Mouse (Mus musculus) cerebellum, postnatal 10 days (tissue): Measurements from ENCODE around the gene Atf1.
"Not testable (repeated sequence)": the region's sequence is repeated elsewhere in the genome, so short reads cannot be mapped to it uniquely, and the experiment has no call there.

ENCODE experiments used
- DNase-seq, 2 experiments: peaks; one replicate each; pipeline ENCODE4 v3.0.0; 2021; ENCODE audit warnings: mixed read lengths in 2 of 2

Atf1 gene

DNA sequence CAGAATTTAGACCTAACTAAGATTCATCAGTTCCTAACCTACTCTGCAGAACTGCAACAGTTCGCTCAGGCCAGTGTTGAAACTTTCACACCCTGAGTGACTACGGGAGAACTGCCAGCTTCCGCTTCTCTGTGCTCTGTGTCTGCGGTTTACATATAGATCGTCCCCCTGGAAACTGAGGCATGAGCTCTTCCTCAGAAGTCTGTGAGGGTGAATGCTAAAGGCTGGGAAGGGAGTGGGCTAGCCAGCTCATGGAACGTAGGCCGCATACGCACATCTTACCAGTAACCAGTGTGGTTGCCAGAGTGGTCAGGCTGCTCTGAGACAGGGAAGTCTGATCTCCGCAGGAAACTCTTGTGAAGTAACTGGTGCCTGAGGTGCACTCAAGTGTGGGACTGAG is 11.4 kb upstream of the Atf1 start:
- DNase-seq = peak in 1 of 2 experiments; percentile 20

DNA sequence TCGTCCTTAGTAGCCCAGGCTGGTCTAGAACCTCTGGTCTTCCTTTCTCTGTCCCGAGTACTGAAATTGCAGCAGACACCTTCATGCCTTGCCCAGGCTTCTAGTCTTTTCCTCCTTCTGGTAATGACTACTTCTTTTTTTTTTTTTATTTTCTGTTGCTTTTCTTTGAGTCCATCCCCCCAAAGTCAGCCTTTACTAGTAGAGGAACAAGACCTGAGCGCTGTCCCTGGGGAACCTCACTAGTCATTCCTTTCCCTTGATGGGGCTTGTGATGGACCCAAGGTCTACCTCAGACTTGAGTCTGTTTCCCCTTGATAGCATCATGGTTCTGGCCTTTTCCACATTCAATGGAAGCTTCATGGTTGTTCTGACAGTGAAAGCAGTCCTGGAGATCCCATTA is 9.6 kb upstream of the Atf1 start:
- no peak for DNase-seq

DNA sequence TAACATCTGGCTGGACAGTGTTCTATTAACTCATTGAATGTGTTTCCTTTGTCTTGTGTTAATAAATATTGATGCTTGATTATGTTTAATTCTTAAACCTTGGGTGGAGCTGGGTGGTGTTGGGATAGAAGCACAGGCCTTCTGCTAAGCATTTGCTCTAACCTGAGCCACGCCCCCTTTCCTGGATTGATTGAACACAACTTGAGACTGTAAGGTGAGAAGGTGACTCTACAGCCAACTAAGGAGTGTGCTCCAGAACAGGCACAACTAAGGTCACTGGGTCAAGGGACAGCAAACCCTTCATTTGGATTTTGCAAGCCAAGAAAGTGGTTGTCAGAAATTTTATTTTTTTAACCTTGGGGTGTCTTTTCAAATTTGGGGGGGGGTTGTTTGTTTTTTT is 8.2 kb upstream of the Atf1 start:
- DNase-seq = no peak

DNA sequence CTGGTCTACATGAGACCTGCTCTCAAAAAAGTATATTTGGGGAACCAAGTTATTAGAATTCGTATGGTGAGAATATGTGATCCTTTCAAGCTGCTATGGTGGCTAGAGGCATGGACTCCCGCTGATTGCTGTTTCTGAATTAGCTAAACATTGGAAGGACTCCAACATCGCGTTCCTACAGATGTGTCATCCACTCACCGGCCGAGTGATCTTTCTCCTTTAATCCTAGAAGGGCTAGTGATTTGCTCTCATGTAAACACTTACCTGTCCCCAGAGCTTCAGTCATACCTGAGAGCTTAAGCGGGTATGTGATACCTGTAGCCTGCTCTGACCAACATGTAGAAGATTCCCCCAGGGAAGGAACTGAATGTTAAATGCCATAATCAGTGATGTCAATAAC is 6.7 kb upstream of the Atf1 start:
- no peak for DNase-seq

DNA sequence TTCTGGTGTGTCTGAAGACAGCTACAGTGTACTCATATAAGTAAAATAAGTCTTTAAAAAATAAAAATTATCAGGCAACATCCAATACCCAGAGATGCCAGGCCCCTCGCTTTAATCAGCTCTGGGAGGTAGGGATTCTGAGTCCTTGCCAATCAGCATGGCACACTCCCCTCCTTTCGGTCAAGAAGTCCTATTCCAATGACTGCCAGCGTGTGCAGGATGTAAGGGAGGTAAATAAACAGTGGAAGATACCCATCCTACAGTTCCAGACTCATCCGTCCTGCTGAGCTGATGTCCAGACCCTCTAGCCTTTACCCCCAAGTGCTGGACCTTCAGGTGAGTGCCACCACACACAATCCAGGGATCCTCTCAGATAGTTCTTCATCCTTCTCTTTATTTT is 2.2 kb upstream of the Atf1 start:
- peak; percentile 67 for DNase-seq

DNA sequence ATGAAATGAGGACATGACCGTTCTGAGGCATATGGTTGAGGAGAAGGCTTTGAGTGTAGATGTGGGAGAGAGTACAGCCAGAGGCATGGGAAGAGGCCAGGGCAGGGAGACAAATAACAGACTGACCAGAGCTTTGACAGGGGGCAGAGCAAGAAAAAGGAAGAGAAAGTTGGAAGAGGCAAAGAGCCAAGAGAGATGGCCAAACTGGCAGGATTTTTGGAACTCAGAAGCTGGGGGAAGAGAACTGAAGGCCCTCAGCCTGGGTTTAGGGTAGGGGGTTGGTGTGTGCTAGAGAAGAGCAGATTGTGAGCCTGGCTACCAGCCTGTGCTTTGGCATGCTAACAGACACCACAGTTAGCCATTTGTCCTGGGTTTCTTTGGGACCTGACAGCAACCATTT is 1.7 kb upstream of the Atf1 start:
- DNase-seq = peak; percentile 91 to 93

DNA sequence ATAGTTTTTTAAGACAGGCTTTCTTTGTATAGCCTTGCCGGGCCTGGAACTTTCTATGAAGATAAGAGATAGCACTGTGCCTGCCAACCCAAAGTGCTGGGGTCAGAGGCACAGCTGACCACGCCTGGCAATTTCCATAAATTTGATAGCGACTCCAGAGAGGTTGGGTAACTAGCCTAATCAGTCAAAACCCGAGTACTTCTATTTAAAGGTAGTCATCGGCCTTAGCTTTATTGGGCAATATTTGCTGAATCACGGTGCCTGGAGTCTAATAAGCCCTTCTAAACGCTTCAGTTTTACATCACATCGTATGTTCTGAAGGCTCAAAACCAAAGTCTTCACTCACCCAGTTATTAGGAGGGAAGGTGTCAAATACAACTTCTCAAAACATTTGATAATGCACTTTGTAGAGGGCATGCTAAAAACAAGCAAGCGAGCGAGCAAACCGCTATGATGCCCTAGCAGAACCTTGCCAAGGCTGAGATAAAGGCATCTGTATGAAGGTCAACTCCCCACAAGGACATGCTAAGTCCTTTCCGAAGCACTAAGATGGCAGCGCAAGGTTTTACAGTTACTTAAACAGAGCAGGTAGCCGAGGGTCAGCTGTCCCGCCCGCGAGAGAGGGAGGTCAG is 472 bp upstream of the Atf1 start:
- no peak for DNase-seq

DNA sequence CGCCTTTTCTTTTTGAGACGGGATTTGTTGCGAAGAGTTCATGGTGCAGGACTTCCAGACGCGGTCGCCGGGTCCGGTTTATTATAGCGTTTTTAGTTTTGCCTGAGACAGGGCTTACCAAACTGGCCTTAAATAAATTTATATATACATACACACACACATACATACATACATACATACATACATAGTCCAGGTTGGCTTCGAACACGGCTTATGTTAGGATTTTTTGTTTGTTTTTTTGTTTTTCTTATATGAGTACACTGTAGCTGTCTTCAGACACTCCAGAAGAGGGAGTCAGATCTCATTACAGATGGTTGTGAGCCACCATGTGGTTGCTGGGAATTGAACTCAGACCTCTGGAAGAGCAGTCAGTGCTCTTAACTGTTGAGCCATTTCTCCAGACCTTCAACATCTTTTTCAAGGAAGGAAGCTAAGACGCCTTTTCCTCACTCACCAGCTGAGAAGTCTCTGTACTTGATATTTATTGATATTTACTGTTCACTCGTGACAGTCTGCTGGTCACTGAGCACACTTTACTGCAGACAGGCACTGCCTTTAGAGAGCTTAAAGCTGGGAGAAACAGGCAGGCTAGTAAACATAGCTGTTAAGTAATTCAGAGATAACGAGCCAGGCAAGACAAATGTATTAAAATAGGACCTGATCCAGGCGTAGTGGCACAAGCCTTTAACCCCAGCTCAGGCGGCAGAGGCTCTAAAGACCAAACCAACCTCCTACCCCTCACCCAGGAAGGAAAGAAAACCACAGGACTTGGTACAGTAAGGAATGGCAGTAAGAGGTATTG is 1.1 kb downstream of the Atf1 start:
- no peak for DNase-seq

DNA sequence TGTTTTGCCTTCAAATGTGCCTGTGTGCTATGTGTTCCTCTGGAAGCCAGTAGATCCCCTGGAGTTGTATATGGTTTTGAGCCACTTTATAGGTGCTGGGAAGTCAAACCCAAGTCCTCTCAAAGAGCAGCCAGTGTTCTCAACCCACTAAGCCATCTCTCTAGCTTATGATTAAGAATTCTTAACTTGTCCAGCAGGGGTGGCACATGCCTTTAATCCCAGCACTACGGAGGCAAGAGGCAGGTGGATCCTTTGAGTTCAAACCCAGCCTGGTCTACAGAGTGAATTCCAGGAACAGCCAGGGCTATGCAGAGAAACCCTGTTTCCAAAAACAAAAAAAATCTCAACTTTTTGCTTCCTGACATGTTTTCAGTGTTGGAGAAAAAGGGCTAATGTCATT is 3.0 kb downstream of the Atf1 start:
- DNase-seq = no peak

DNA sequence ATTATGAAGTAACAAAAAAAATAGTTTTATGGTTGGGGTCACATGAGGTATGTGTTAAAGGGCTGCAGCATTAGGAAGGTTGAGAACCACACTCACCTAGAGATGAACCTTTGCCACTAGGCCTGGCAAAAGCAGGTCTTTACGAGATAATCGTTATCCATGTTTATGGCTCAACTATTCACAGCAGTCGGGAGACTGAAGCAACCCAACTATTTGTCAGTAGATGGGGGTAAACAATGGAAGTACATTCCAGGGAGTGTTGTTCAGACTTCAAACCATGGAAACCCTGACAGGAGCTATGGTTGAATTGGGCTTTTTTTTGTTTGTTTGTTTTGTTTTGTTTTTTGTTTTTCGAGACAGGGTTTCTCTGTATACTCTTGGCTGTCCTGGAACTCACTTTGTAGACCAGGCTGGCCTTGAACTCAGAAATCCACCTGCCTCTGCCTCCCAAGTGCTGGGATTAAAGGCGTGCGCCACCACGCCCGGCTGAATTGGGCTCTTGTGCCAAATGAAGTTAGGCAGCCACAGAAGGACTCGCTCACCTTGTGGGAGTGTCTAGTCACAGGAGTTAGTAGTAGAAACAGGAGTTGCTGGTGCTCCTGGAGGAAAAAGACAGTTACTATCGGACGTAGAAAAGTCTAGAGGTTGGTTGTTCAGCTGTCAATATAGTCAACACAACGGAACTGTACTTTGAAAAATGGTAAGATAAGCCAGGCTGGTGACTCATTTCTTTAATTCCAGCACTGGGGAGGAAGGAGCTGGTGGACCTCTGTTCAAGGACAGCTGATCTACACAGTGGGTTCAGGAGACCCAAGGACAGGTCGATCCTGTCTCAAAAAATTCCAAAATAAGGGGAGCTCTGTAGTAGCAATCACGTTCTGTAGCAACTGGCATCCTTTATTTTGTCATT is 4.3 kb downstream of the Atf1 start:
- no peak for DNase-seq

DNA sequence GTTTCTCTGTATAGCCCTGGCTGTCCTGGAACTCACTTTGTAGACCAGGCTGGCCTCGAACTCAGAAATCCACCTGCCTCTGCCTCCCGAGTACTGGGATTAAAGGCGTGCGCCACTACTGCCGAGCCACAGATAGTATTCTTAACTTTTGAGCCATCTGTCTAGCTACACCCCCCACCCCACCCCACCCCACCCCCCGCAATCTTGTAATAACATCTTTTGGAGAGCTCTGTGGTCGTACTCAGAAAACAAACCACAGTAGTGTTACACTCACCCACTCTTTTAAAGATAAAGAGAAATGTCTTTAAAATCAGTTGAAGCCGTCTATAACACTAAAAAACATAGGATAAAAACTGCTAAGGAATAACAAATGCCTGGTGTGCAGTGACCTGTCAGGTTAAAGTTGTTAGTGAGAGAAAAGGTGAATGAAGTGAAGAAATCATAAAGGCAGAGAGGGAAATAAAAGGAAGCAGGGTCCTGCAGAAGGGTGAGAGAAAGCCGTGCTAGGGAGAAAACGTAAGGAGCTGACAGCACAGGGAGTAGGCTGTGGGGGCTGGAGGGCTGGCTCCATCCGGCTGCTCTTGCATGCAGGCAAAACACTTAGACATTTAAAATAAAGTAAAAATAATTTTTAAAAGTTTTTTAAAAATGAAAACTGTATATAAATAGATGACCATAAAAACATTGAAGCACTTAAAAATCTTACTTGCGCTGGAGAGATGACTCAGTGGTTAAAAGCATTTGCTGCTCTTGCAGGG is 7.8 kb downstream of the Atf1 start:
- DNase-seq = no peak

DNA sequence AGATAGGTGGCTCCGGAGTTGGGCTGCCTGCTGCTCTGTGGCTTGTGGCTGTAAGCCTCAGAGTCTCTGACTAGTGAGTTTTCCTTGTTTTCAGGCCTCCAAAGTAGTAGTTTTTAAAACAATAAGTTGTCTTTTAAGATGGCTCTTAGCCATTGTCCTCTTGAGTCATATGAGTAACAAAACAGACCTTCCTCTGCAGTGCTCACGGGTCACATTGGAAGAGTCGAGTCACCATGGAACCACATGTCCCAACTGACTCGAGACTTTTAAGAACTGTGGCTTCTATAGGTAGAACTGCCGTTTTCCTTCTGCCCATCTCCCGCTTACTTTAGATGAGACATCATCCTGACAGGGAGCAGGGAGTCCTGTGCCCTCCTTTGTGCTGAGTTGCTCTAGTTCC is 9.3 kb downstream of the Atf1 start:
- no peak for DNase-seq

DNA sequence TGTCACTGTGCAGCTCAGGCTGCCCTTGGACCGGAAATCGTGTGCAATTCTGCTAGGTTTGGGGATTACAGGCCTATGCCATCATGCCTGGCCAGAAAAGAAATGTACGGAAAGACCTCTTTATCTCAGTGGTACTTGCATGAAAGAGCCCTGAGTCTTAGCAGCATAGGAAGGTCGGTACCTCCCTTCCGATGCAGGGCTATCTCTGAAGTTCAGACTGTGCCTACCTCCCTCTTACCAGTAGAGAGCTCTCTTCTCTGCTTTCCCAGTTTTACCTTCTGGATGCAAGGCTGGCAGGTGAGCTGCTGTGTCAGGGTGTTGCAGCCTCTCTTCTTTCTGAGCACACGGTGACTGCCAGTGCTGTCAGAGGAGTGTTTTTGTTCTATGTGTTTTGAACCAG is 14.2 kb downstream of the Atf1 start:
- DNase-seq = no peak

DNA sequence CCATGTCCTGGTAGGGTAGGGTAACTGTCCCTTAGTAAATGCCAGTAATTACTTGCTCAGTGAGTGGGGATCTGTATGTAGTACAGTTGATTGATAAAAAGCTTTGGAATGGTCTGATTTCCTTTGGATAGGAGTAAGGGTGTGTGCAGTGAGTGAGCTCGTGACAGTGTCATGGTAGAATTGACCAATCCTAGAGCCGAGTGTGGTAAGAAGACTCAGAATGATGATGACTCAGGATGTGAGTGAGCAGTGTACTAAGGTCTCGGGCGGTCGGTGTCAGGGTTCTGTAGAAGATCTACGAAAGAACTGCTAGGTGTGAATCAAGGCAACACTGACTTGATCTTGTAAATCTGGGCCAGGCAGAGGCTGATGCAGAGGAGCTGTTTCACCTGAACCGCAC is 18.3 kb downstream of the Atf1 start:
- no peak for DNase-seq

DNA sequence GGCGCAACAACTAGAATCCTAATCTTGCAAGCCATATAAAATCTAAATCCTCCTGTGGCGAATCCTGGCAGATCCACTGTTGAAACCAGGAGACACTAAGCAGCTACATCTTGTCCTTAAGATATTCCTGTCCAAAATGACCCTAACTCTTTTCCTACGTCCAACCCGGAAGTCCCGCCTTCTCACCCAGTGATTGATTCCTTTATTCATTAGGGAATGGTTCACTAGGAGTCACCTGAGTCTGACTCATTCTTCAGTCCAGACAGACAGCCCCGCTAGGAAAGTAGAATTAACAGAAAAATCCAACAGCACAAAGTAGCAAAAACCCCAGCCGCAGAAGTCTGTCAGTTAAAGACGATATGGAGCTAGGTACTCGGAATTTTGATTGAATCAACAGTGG is 19.7 kb downstream of the Atf1 start:
- DNase-seq = no peak

DNA sequence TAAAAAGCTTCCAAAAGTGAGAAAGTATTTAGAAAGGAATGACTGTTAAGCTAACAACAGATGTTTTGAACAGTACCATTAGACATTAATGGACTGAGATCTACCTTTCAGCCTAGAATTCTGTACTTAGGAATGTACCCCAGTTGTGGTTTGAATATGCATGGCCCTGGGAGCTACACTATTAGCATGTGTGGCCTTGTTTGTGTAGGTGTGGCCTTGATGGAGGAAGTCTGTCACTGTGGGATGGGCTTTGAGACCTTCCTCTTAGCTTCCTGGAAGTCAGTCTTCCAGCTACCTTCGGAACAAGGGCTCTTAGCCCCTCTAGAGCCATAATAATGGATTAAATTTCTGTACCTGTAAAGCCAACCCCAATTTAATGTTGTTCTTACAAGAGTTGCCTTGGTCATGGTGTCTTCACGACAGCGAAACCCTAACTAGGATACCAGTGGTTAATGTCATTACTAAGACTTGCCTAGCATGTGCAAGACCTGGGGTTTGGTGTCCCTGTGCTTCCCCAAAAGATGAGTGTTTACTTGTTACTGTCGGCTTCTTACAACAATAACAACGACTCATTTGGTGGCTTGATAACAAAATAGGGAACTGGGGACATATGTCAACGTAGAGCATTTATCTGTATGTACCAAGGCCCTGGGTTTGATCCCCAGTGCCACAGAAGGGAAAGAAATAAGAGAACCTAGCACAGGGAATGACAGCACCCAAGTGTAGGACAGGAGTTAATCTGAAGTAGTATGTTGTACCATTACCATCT is 21.2 kb downstream of the Atf1 start:
- DNase-seq = no peak

DNA sequence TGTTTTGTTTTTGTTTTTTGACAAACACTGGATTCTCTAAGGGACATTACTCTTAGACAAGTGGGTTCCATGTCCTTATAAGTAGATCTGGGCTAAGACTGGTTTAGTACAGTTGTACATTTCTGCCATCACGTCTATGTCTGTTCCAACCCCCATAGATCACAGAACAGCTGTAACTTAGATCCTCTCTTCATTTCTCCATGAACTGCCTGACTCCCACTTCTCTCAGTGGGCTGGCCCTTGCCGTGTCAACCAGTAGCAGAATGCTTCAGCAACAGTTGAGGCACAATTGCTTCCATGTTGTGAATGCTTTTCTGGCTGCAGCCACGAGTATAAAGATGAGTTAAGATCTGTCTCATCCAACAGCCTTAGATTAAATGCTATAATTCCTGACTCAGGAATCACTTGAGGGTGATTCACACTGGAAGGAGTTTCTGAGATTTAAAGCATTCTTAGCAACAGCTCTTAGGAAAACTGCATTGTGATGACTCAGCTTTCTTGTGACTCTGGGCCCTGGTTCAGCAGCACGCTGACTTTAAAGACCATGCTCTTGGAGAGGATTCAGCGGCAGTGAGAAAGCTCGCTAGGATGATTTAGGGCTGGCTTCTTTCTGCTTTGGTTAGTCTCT is 23.6 kb downstream of the Atf1 start:
- no peak for DNase-seq

DNA sequence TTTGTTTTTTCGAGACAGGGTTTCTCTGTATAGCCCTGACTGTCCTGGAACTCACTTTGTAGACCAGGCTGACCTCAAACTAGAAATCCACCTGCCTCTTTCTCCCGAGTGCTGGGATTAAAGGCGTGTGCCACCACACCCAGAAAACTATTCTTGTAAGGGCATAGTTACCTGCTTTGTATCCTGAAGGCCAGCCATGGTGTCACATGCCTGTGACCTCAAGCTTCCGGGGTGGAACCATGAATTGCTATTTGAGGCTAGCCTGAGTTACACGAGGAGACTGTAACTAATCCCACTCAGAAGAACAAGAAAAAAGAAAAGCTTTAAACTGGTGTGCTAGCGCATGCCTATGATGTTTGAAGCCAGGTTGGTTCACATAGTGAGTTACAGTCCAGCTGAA is 28.8 kb downstream of the Atf1 start:
- DNase-seq = no peak

DNA sequence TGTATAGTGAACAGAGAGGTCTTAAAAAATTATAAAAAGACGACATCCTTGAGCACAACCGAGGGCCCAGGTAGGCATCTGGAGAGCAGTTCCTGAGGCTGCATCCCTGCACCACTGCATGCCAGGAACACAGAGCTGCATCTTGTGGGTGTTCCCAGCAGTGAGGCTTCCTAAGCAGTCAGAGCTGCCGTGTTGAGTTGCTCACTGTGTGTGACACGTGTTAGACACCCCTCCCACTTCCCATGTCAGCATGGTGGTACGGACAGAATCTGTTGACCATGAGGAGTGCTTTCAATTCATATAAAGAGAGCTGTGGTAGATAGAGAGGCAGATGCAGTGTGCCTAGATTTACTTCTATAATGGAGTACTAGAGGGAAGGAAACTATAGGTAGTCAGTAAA is 29.7 kb downstream of the Atf1 start:
- no peak for DNase-seq

DNA sequence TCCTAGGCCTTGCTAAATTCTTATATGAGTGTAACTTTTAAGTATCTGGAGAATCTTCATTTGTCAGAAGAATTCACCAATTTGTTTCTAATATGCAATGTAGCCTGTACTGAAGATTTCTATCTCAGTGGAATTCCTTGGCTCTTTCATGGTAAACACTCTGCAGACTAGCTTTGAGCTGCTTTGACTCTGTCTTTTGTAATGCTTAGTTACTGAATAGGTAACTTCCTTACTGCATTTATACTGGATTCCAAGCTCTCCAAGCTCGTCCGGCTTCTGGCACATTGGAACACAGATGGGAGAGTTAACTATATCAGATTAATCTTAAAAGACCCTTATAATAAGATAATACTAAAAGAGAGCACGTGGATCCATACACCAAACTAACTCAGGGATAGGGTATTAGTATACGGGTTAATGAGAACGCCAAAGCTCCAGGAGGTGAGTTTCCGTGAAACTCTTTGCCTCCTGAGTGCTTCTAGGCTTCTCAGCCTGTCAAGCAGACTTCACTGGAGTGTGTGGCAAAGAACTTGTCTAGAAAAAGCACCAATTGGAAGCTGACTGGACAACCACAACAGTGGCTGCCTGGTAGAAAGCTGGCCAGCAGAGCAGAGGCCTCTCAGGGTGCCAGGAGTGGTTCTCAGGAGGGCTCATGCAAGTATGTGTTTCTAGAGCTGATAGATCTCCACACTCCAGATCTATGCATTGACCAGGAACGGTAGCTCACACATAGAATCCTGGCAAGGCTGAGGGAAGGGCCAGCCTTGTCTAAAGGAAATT is 31.2 kb downstream of the Atf1 start:
- no peak for DNase-seq

DNA sequence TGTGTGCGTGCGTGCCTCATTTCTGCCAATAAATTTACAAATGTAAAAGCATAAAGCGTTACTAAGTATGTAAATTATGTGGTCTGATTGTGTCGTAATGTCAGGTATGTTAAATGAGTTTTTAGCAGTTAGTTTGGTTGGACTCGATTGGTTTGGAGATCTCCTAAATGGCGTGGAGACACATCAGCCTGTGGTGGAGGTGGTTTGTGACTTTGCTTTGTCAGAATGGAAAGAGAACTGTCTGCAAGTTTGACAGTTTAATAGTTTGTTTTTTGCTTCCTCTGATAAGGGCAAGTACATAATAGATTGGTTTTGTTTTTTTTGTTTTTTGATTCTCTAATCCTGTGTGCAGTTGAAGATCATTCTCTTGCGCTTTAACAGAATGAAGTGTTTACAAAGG is 32.7 kb downstream of the Atf1 start:
- not testable (repeated sequence) for DNase-seq
